Mouse (Mus musculus): ENCODE measurements at regions not wholly inside any gene's neighbourhood (a gene's known extent, or its start where the extent isn't known, plus 50 kb on each side); places are given as distances from the start of the nearest gene placed in this dataset.

DNA sequence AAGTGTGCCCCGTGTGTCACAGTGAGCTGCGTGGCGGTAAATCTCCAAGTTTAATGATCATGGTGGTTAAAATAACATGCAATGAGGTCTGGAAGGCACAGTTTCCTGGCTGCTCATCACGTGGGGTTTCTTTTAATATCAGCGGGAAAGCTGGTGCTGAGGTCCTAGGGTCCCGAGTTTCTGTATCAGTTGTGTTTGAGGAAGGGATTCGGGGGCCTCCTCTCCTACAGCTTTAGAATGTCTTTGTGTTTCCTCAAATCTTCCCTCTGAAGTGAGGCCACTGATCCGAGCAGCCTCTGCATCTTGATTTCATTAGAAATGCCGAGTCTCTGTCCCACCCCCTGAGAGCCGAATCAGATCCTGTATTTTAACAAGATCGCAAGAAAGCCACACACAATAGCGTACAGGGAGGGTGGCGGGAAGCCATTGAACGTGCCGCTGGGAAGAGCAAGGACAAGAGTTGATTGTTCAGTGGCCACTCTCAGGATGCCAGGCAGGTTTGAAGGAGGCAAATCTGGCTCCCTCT, 215.5 kb downstream of the Ppp4r2 start:
- no peak for DNase-seq (ENCODE audit: low spot score)

DNA sequence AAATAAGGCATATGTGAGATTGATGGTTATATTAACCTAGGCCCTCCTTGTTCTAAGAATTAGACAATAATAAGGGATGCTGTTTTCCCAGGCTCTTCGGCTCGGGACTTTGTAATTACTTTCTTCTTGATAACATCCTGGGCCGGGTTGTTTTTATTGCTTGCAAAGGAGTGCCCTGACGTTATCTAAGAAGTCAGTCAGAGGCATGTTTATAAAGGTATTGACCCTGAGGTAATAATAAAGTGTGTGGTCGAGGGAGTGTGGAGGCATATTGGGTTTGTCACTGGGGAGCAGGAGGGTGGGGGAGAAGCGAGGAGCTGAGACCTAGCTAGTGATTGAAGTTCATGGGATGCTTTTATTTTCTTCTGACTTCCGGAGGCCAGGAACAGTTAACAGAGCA, 221.5 kb downstream of the Ppp4r2 start:
- no peak for DNase-seq (ENCODE audit: low spot score)

DNA sequence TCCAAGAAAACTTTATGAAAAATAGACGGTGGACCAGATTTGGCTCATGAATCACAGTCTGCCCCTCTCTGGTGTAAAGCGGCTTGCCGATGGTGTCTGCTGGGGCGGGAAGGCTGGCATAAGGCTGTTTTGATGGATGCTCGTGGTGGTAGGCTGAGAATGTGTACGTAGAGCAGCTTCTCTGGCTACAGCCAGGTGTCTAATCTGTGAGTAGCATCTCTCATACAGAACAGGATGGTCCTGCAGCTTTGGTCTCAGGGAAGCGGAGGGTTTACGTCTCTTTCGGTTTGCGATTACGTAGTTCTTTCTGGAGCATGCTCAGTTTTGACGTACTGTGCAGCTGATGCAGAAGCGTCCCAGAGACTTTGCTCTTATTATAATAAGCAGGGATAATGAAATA, 222.9 kb downstream of the Ppp4r2 start:
- no peak for DNase-seq (ENCODE audit: low spot score)

DNA sequence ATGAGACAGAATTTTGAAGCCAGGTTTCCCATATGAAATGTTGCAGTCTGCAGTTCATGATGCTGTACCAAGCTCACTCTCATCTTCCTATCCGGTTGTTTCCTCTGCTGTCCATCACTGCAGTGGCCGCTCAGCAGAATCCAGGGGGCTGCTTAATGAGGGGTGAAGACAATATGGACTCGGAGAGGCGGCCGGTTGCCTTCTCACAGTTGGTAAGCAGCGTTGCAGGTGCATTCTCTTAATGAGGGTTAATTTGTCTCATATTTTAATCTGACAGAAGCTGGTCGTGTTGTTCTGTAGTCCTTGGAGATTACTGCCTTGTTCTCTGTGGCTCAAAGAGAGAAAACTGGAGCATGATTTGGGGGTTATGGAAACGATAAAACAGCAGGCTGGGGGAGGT, 225.6 kb downstream of the Ppp4r2 start:
- no peak for DNase-seq (ENCODE audit: low spot score)

DNA sequence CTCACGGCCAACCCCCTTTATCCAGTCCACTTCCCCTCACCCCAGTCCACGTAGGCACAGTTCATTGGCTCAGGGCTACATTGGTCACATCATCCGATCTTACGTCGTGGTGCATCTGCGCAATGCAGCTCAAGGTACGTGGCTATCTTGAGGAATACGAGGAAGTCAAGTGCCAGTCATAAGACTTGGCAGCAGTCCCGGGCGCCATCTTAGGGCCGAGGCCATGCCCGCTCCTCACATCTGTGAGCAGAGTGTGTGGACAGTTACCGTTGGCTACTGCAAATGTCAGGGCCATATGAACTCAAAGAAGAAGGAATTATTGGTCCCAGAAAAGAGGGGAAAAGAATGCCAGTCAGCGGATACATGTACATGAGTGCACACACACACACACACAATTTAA, 228.8 kb downstream of the Ppp4r2 start:
- DNase-seq (ENCODE audit: low spot score): peak; percentile 8

DNA sequence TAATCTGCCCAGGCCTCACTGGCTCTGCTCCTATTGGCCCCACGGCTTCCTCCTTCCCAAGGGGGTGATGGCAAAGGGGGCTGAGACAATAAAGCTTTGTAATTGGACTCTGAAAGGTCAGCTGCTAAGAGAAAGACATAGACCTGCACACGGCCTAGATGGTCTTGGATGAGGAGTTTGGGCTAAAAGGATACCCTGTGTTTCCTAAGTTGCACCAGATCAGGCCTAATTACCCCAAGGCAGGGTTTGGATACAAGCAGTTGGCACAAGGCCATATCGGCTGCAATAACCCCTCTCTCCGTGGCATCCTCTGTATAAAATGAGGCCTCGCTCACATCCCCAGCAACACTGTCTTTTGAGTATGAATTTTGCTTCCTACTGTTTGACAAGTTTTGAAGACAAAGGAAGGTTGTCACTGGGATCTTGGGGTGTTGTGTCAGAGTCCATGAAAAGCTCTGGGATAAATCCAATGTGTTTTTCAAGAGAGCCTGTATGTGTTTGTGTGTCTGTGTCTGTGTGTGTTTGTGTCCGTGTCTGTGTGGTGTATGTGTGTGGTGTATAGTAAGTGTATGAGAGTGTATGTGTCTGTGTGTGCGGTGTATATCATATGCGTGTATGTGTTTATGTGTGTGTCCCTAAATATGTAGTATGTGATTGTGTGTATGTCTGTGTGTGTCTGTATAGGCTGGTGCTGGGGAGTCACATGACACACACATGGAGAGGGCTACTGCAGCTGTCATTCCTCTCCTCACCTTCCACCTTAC, 242.5 kb downstream of the Ppp4r2 start:
- DNase-seq (ENCODE audit: low spot score): no peak

DNA sequence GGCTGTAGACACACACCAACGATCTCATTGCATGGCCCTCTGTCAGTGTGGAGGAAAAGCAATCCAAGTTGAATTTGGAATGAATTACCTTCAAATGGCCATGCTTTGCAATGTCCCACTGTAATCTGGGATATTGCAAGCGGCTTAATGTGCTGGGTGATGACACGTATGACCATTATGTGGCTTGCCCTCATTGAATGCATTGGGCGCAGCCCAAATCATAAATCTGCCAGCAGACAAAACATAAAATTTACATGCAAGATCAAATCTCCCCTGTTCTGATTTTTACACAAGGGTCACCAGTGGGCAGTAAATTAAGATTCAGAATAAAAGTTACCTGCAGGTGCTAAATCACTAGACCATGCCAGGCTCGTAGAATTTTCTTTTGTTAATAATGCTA, 244.9 kb downstream of the Ppp4r2 start:
- DNase-seq (ENCODE audit: low spot score): no peak

DNA sequence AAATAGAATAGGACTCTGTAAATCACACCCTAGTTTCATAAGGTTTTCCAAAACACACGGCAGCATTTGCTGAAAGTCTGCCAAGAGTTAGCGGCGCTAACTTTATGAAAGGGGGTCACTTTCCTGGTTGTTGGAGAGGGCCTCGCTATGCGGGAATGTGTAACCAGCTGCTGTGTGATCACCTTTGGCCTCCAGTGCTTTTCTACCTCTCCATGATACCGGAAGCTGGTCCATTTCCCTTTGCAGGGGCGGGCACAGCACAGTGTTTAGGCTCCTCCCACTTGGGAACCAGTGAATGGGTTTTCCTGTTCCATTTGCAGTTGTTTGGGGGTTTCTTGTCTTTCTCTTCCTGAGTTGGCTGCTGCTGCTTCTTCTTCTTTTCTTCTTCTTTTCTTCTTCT, 250.3 kb downstream of the Ppp4r2 start:
- DNase-seq (ENCODE audit: low spot score): no peak

DNA sequence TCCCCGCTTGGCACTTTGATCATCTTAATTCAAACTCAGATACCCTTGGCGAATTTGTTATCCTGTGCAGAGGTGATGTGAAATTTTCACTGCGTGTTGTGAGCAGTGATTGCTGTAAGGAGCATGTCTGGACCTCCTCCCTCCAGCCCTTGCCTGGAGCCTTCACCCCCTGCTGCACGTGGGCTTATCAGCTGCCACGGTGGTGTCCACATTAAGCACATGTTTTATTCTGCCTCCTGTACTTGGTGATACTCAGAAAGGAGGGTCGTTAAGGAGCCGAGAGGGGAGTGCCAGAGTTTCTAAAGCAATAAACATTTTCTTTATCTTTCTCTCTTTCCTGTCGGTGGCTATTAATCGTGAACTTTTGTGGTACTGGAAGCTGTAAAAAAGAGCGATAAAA, 258.8 kb downstream of the Ppp4r2 start:
- no peak for DNase-seq (ENCODE audit: low spot score)
